Mouse (Mus musculus) cortical plate, adult 2 months (tissue): ENCODE measurements around the gene Dhx58.

Source experiments
- CTCF ChIP-seq: fragments of 200-500 bp; IDR thresholded peaks from 2 replicates; pipeline ENCODE4 v1.5.1; 2011; ENCODE audit warnings: mild to moderate bottlenecking, control low read depth, low read length; ENCODE audit not compliant: insufficient read depth; ENCODE audit errors: extremely low read depth
- POLR2A ChIP-seq: fragments of 200-500 bp; IDR thresholded peaks from 2 replicates; pipeline ENCODE4 v1.6.1; 2011; ENCODE audit warnings: mild to moderate bottlenecking, low read length, control low read depth; ENCODE audit not compliant: insufficient read depth; ENCODE audit errors: extremely low read depth

- no peak for TF ChIP-seq CTCF
- TF ChIP-seq POLR2A: no peak
Observed at GRCm38 (mm10) chr11:100719893-100720292, 15.8 kb upstream of the Dhx58 start.
